Mouse (Mus musculus) inflammation-experienced regulatory T-cells, adult 6 months (primary cell): ENCODE measurements around the gene Tnk1. TPM values are rescaled to one million over a fixed set of nuclear protein-coding genes. Genes with fewer than 3 reads are reported as not detected.
"Not testable (repeated sequence)": the region's sequence is repeated elsewhere in the genome, so short reads cannot be mapped to it uniquely, and the experiment has no call there.

Experiments used
- ATAC-seq: one replicate; pipeline ENCODE4 v1.8.0; 2017
- polyA plus RNA-seq, 3 experiments: library from polyadenylated mRNA; unstranded; fragments of 100-300 nt; shearing (Covaris generic); gene quantifications; one replicate each; pipeline ENCODE4 v1.2.1; 2017

Tnk1 gene
- polyA plus RNA-seq, 3 experiments from 2014 or later: 0.19 TPM; not detected in 2

DNA sequence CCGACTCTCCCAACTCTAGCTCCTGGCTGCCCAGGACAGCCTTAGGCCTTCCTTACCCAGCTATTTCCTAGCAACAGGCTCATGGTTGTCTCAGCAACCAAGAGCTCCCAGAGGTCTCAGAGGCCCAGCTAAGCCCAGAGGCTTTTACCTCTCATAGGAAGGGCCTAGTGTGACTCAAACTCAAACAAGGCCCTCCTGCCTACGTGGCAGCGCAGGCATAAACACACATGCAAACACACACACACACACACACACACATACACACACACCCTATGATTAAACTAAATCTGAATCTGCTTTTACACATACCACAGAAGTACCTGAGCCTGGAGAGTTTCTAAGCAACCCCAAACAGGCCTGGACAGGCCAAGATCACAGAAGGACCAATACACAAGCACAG lies 19.9 kb upstream of the Tnk1 start:
- no peak for ATAC-seq

DNA sequence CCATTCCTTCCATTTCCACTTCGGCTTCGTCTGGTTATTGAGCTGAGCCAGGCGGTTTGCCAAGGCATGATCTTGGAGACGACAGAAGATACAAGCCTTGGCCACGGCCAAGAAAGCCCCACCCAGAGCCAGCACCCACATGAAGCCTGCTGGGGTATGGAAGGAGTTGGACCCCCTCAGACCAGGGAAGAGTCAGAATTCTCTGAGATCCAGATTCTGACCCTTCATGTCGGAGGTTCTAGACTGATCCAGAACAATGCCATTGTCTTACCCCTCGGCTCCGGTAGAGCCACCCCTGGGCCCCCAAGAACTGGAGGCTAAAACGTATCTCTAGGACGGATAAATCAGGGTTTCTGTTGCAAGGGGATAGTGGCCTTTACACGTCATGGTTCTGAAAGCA lies 19.3 kb upstream of the Tnk1 start, which contains the start of gene Tmem95:
Gene Tmem95 (minus strand): TSS at position 141 of the 400 bp plus-strand sequence.
- ATAC-seq: no peak

DNA sequence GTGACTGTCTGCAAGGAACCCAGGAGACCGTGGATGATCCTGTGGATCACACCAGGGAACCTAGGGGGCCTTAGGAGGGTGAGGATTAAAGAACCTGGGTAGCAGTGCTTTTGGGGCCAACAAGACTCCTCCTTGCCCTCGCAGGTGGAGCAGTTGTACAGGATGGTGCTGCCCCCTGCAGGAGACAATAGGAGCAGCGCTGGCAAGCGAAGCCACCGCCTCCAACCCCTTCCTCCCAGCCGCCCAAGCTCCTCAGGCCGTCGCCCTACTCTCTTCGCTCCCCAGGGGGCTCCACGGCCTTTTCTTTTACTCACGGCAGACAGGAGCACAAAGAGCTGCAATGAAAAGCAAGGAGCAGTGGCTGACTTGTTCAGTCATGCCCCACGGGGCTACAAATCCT lies 18.3 kb upstream of the Tnk1 start:
- ATAC-seq: peak; percentile 60

DNA sequence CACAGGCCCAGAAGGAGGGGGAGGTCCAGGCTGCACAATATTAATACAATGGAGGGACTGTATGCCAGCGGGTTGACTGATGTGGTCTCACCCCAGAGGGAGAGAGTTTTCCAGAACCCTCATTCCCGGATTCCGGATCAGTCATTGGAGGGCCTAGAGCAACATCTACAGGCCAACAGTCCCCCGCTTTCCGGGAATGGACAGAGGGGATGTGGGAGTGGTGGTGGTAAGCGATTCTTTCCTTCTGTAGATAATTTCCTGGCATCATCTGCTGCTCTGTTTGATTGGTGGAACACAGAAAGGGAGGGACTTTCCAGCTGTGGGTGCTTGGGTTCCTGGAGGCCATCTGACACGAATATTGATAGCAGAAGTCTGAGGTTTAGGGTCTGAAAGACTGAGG lies 17.7 kb upstream of the Tnk1 start:
- ATAC-seq: peak; percentile 42

DNA sequence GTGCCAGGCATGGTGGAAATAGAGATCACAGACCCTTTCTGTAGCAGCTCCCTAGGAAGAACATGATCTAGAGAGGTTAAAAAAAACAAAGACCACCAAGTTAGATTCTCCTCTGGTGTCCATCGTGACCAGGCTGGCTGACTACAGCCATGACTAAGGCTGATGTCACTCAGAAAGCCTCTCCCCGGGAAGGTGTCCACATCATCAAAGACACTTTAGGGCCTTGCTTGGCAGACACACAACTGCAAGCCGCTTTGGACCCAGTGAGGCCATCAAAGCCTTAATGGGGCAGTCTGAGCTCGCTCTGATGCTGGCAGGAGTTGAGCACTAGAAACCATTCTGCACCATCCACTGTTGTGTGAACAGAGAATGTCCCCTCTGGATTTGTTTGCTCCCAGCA lies 13.9 kb upstream of the Tnk1 start:
- no peak for ATAC-seq

DNA sequence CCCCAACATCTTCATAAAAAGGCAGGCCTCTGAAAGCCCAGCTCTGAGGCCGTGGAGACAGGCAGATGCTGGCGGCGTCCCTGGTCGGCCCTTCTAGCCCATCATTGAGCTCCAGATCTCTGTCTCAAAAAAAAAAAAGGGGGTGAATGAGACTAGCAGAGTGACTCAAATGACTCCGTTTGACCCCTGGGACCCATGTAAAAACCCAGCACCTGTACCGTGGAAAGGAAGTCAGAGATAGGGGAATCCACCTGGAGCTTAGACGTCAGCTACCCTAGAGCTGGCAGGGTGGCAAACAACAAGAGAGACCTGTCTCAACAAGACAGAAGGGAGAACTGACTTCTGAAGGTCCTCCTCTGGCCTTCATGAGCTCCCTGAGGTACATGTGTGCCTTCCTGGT lies 13.3 kb upstream of the Tnk1 start:
- ATAC-seq: no peak

DNA sequence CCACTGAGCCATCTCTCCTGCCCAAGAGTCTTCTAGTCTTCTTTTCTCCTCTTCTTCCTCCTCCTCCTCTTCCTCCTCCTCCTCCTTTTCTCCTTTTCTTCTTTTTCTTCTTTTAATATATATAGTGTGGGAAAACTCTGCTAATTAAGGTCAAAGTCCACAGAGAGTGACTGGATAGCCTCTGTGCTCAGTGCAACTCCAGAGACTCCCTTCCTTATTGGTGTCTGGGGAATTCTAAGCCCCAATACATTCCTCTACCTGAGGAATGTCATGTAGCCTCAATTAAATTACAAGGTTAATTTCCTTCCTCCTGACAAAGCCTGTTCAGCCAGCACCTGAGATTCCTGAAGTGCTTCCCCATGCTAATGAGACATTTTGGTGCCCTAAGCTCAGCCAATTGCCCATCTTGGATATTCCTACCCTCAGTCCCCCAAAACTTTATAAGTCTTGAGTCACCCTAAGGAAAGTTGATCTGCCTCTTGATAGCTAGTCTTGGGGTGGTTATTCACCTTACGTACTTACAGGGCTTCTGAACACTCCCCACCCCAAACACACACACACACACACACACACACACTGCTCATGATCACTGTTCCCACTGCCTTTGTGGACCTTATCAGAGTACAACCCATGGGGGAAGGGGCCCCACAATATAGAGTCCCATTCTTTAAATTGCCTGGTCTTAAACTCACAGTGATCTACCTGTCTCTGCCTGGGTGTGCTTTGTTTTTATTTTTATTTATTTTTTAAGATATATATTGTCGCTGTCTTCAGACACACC lies 11.9 kb upstream of the Tnk1 start:
- no peak for ATAC-seq

DNA sequence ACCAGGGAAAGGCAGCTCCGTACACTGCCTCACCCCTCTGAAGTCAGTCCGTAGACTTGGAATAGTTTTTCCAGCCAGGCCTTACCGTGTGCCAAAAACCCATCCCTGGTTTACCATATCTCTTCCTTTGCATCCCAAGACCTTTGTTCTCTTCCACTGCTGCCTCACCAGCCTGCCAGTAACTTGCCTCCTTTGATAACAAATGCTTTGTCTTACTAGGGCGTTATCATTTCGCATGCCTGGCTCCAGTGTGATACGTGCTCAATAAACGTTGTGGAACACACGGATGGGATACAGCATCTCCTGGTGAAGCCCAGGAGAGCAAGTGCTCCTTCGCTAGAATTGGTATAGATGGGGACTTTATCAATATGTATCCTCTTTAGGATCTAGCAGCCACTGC lies 8.8 kb upstream of the Tnk1 start:
- ATAC-seq: no peak

DNA sequence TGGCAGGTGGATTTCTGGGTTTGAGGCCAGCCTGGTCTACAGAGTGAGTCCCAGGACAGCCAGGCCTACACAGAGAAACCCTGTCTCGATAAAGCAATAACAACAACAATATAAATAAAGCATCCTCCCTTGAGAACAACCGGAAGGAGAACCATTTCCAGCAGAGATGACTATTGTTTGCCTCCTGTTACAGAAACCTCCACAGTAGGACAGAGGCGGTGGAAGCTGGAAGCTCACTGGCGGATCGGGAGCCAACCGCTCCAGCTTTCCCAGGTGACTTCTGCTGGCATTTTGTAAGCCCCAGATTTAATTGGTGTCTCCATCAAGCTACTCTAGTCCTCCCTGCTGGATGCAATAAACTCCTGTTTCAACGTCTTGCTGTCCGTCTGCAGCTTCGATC lies 7.0 kb upstream of the Tnk1 start:
- ATAC-seq: no peak

DNA sequence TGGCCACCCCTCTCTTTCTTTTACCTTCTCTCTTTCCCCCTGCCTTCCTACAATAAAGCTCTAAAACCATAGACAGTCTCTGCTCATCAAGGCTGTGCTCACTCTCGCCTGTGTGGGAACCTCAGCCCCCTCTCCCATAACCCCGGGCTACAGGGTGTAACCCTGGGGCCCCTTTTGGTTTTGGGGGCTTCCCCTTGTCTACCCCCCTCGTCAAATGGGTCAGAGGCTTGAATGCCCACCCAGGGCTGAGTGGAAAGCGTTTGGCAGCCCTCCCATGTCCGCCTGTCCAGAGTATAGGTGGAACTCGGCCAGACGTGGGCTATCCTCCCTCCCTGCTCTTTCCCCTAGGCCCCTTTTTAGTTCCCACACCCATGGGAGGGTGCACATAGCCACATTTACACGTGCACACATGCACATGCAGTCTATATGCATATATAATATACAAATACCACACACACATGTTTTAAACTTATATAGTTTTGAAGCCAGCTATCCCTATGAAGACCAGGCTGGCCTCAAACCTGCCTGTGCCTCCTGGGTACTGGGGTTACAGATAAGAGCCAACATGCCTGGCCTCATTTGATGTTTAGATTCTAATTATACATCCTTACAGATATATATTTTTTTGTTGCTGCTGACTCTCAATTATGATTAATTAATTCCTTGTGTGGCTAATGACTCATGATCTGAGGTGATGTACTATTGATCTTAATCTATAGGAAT lies 5.8 kb upstream of the Tnk1 start:
- ATAC-seq: no peak

DNA sequence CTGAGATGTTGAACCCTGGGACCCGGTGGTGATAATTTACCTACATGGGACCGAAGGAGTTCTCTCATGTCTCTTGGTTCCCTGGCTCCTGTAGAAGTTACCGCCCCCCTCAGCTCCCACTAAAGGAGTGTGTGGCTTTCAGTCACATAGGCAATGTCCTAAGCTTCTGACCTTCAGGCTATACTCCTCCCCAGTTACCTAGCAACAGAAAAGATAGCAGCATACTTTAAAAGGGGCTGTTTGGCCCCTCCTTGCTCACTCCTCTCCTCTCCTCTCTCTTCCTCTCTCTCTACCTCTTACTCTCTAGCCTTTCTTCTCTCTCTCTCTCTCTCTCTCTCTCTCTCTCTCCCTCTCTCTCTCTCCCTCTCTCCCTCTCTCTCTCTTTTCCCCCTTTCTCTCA lies 5.2 kb upstream of the Tnk1 start:
- not testable (repeated sequence) for ATAC-seq

DNA sequence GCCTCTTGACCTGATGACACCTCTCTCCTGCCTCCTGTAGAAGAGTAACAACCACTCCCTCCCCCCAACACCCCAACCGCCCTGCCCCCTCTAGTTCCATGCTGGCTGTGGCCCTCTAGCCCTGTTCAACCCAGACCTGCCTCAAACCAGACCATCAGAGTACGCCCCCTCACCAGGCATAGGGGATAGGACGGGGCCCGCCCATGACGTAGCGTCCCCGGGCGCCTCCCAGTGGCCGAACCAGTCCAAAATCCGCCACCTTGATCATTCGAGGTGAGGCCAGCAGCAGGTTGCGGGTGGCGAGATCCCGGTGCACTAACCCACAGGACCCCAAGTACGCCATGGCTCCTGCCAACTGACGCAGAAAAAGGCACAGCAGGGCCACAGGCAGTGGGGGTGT lies 3.2 kb downstream of the Tnk1 start:
- ATAC-seq: no peak

DNA sequence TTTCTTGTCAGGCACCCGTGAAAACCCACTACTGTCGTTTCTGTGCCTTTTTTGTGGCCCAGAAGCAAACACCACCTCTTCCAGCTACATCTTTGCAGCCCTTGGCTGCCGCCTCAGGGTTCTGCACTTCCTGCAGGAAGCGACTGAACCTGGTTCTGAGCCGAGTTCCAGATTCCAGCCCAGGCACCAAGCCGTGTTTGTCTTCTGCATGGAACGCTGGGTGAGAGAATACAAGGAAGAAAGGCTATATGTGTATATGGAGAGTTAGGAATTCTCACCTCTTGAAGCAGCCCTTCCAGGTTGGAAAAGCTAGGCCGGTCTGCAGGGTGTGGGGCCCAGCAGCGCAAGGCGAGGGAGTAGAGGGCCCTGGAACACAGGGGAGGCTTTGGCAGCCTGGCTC lies 3.9 kb downstream of the Tnk1 start:
- ATAC-seq: no peak

DNA sequence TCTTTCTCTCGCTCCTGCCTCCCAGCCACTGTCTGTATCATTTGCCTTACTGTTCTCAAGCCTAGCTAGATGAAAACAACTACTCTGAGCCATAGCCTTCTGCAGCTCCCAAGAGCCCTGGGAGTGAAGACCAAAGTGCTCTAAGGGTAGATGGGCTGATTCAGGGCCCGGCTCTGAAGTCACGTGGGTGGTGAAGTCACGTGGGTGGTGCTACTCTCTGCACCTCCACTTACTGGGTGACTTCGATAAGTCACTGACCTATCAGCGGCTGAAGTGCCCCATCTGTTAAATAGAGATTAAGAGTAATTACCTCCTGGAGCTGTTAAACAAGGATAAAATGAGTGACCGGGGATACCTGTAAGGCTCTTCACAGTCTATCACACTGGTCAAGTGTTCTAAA lies 4.5 kb downstream of the Tnk1 start:
- ATAC-seq: no peak

DNA sequence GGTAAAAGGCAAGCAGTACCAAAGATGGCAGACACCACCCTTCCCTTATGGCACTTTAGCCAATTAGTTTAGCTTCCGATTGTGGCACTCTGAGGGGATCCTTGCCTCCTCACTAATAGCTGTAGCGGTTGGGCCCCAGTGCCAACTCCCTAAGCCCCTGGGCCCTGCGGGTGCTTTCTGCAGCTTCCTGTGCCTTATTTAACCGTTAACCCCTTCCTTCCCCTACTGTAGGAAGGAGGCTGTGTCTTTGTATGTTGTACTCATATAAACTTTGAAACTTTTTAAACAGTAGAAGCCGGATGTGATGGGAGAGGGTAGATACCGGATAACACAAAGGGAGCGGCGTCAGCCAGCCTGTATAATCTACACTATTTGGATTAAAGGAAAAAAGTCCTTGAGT lies 7.8 kb downstream of the Tnk1 start:
- ATAC-seq: no peak

DNA sequence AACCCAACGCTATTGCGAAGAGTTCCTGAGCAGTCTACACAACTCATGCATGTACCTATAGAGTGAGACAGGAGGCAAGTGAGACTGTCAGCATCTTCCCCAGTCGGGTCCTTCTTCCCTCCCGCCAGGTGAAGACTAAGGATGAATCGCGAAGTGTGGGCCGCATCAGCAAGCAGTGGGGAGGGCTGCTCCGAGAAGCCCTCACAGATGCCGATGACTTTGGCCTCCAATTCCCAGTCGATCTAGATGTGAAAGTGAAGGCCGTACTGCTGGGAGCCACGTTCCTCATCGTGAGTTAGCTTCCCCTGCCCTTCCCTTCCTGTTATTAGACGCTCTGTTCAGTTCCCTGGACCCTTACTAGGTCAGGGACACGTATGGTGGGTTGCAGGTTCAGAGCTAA lies 8.6 kb downstream of the Tnk1 start:
- ATAC-seq: no peak

DNA sequence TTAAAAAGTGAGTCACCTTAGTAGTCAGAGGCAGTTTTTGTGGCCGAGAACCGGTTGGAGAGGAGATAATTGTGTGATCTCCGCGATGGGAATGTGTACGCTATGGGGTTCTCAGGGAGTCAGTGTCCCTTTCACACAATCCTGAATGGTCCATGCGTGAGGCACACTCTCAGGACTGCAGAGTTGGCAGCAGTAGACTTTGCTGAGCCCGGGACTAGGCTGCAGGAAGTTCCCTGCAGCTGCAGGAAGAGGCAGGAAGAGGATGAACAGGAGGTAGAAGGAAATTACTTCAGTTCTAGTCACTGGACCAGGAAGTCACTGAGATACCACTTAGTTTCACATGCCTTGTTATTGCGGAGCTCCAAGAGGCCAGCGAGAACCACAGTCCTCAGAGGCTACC lies 9.4 kb downstream of the Tnk1 start:
- no peak for ATAC-seq

DNA sequence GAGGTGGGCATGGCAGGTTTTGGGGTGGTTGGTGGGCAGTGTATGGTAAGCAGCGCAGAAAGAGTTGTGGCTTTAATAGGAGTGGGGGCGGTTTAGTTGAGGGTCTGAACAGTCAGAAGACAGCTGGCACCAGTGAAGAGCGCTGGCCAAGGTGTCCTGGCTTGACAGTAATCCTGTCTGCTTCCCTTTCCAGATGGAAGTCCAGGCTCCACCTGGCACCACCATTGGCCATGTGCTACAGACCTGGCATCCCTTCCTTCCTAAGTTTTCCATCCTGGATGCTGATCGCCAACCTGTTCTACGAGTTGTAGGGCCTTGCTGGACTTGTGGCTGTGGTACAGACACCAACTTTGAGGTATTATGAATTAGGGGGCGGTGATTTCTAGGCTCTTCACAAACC lies 10.5 kb downstream of the Tnk1 start:
- no peak for ATAC-seq

DNA sequence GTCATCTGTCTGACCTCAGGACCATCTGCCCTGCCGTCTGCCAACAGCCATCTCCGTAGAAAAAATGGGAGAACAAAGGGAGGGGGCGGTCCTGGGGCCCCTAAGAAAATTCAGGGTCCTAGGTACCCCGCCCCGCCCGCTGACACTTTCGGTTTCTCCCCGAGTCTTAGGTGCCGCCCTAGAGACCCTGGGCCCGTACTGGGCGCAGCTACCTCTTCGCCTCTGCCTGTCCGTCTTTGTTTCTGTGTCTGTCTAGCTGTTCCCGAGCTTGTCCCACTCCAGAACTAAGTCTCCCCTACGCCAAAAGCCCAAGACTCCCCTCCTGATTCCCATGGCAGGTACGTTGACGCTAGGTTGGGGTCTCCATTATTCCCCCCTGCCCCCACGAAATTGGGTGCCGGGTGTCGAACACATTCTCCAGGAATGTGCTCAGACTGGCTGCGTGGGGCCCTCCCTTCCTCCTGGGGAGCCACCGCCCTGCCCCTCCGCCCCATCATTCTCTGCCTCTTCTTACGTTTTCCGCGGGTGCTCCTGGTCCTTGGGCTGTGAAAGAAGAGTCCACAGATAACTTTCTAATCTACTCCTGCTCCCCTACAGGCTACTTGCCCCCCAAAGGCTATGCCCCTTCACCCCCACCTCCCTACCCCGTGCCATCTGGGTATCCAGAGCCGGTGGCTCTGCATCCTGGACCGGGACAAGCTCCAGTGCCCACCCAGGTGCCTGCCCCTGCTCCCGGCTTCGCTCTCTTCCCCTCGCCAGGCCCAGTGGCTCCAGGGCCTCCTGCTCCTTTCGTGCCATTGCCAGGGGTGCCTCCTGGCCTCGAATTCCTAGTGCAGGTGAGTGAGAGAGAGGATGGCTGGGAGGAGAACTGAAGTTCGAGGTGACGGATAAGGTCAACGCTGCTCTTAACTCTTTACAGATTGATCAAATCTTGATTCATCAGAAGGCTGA lies 11.5 kb downstream of the Tnk1 start:
- ATAC-seq: peak; percentile 71

DNA sequence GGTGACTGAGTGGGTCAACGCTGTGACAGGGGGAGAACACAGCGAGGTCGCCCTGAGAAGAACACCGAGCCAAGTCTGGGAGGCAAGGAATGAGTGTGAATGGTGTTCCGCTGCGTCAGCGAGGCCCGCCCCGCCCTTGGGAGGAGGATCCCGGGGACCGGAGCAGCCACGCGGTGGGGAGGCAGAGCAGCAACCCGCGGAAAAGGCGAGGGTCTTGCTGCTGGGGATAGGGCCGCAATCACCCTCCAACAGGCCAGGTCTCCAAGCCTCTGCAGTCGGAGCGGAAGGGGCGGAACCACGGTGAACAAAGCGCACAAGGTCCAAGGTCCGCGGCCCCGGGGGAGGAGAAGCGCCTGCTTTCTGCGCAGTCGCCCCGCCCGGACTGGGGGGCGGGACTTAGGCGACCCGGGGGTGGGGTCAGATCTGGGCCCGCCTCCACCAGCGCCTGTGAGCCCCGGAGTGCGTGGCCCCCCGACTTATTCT lies 12.3 kb downstream of the Tnk1 start, which contains the start of gene Plscr3:
Gene Plscr3 (plus strand): TSS at position 179 of the 483 bp plus-strand sequence.
- peak; percentile 82 for ATAC-seq

DNA sequence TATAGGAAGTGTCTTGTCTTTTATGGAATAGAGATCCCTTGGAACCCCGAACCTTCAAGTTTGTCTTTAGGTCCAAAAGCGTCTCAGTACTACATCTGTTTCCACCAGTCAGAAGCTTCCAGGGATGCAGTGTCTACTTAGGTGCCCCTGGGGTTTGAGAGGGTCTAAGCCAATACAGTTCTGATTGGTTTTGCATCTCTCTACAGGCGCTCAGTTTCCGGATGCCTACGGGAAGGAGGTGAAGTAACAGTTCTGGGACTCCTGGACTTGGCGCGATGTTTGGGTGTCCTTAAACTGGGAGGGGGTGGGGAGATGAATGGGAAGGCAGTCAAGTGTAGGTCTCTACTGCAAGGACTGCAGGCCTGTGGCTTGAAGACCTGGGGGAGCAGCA lies 19.8 kb downstream of the Tnk1 start:
- peak; percentile 6 for ATAC-seq

DNA sequence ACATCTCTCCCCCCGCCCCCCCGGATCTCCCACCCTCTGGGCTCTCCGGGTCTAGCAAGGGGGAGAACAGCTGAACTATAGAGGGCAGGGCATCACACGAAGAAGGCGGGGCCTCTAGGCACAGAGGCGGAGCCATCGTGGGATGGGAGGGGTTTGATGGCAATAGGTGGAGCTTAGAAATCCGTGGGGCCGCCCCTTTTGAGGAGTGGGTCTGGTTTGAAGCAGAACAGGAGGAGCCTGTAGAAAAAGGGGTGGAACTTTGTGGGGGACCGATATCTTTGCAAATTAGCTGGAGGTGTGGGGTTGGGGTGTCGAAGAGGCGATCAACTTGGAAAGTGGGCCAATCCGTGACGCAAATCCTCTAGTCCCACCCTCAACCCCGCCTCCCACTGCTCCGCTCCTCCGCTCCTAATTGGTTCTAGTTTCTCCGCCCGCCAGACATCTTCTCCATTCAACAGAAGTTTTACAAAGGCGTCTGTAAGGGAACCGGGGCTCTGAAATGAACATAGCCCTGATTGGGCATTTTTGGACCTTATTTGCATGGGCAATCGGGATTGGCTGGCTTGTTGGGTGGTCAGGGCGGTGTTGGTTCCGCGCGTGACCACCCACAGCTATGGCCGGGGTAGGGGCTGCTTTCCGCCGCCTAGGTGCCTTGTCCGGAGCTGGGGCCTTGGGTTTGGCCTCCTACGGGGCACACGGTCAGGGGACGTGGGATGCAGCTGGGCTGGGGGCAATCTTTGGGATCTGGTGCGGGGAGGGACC lies 20.4 kb downstream of the Tnk1 start, which contains the start of gene Tmem256:
Gene Tmem256 (plus strand): TSS at position 563 of the 762 bp plus-strand sequence.
- peak; percentile 85 for ATAC-seq
